Mouse (Mus musculus) megakaryocyte, adult 5-6 weeks (primary cell): ENCODE measurements at regions not wholly inside any gene's neighbourhood (a gene's known extent, or its start where the extent isn't known, plus 50 kb on each side); places are given as distances from the start of the nearest gene placed in this dataset.

ENCODE experiments used
- ATAC-seq: 2 replicates; pipeline ENCODE4 v1.8.0; 2016; ENCODE audit warnings: mild to moderate bottlenecking, inconsistent platforms; ENCODE audit not compliant: poor library complexity, severe bottlenecking

DNA sequence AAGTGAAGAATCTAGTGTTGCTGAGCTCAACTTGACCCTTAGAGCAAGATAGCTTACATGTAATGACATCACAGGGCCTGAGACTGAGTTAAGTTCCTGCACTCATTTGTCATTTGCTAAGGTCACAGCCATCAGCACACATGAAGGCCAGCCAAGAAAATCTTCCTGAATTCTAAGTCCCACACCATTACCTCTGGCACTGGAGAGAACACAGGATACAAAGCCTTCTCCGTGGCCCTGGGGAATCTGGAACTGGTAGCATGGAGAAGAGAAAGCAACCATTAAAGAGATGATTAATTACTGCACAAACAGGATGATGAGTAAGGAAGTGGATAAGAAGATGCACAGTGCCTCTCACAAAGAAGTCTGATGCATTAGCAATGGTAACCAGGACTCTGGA lies 232.0 kb downstream of the Wdr72 start:
- ATAC-seq = no peak

DNA sequence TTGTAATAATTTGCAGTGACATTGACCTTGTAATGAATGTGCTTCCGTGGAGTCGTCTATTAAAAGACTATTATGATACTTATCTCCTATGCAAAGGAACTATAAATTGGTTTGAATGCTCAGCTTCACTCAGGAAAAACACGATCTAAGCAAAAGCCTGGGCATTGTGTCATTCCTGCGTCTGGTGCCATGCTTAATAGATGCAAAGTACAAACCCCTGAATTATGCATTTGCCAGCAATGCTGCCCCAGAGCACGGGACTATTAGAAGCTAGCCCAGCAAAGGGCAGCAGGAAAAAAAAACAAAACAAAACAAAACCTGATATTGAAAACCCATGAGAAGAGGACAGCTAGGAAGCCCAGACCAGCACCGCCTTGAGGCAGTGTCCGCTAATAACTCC lies 234.9 kb downstream of the Wdr72 start:
- no peak for ATAC-seq

DNA sequence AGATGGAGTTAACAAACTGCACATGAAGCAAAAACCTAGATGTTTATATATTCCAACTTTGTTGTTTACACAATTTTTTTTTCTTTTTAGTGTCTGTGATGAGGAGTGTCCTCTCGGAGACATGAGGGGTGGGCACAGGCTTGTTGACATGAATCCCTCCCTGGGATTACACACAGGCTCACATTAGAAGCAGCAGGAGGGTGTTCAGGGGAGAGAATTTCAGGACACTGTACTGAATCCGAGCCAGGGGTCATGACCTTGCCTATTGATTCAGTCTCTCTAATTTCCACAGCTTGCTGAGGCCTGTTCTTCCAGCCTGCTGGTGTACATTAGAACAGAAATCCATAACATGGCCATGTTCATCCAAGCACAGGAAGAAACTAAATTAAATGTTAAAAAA lies 238.6 kb downstream of the Wdr72 start:
- ATAC-seq = no peak

DNA sequence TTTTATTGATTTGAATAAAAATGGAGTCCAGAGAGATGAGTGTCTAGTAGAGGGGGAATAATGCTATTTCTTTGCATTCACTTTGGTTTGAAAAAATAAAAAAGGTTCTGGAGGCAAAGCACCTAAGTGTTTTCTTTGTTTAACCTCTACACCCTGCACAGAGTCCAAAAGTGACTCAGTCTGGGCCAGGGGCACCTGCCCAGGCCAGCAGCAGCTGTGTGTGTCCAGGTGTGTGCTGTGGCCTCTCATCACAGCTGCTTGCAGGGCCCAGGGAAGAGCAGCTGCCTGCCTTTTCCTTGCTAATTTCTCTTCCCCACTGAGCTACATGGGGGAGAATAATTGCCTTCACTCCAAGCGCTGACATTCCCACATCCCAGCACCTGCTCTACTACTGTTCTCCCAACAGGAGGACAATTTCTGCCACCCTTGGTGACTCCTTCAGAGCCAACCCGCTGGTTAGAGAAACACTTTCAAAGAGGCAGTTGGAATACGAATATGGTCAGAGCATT lies 255.8 kb downstream of the Wdr72 start:
- ATAC-seq = no peak

DNA sequence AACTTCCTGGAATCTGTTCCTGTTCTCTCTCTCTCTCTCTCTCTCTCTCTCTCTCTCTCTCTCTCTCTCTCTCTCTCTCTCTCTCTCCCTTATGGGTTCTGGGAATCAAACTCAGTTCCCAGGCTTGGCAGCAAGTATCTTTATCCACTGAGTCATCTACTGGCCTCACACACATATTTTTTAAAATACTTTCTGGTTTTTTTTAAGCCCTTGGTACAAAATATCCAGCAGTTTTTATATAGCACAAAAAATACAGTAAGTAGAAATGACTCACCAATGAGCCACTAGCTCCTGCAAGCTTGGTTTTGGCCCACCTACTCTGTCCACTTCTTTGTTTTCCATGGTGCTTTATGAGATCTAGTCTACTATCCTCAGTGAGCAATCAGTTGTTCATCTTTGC lies 266.0 kb downstream of the Wdr72 start:
- ATAC-seq = no peak

DNA sequence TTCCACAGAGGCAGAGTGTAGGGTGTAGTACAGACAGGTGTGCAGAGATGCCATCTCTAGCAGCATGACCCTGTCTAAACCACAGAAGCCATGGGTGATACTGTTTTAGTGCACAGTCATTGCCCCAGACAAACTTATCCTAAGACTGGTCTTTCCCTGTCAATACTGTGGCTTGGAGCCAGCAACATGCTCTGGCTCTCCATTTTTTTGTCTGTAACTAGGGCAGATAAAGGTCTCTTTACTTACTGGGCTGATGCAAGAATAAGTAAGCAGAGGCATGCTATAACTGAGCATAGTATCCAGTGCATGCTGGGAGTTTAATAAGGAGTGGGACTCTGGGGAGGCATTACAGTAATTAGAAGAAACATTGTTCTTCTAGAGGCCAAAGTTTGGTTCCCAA lies 267.0 kb downstream of the Wdr72 start:
- no peak for ATAC-seq

DNA sequence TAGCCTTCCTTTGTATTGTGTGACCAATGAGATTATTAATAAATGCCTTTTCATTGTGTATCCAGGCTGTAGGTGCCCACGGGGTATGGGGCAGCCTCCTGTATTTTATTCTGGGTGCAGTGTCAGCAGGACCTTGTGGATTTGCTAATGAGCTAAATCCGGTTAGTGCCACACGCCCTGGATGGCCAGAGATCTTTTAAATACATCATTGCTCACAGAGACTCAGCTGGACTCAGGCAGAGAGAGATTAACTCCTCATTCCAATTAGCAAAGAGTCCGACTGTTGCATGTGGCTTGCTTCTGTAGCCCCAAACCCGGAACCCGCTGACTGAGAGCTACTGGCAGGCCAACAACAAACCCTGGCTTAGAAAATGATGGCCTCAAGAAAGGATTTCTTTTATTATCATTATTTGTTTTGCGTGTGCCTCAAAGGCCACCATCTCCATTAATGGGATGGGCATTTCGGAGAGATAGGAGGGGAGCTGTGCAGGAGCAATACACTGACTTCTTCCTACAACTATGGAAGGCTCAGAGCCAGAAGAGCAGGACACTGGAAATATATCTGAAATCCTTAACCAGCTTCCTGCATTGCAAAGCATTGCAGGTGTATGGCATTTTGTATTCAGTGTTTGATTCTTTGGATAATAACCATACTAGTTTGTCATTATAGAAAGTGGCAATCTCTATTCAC lies 274.2 kb downstream of the Wdr72 start:
- no peak for ATAC-seq

DNA sequence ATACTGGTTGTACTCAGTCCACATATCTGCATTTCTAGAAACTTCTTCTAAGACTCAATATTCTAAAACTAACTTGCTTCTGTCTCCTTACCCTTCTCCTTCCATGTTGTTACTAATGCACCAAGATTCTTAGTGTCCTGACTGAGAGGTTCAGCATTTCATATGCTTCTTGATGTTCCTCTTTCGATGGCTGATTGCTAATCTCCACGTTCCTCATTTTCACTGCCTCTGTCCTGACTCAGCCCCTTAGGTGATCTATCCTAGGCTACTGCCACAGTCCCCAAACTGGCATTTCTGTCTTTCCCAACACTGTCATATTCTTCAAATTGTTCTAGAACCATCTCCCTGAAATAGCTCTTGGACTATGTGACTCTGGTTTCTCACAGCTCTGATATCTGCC lies 315.4 kb downstream of the Wdr72 start:
- peak; percentile 89 for ATAC-seq

DNA sequence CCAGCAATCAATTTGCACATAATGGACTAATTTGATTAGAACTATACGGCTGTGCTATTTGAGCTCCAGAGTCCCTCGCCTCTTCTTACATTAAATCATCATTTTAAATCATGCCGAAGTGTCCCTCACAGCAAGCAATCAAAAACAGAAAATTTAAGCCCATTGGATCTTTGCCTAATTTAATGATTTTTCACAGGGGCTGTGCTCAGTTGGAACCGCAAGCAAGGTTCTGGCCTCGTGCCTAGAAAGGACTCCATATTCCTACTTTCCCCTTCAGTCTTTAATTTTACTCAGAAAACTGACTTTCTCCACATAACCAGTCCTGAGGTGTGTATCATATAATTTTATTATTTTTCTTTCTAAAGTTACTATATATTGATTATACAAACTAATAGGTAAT lies 339.8 kb downstream of the Wdr72 start:
- ATAC-seq = no peak

DNA sequence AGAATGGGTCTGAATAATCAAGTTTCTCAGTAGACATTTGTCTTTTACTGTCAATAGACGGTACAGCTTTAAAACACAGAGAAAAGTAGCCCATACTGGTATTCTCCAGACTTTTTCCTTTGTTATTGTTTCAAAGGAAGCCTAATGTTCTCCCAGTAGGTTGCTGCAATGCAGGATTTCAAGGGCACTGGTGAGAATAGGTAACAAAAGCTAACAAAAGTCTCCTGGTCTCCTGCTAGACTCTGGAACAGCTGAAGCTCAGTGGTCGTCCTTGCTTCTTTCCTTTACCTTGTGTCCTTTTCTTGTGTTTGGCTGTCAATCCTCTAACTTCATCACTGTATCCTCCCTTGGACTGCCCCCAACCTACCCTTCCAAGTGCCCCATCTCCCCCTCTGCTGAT lies 350.9 kb downstream of the Wdr72 start:
- ATAC-seq = no peak

DNA sequence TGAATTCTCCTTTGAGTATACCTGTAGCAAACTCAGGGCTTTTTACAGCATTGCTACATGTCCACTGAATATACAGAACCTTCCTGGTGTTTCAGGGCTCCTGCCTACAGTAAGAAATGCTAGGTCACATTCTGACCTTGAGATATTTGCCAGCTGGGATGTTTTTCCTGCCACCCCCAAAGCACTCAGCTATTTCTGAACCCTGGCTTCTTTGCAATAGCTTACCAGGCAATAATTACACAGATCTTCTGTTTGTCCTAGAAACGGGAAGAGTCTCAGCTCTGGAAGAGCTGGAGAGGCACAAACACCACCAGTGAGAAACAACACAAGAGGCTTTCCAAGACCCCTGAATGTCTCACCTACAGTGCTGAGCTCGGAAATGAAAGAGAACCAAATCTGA lies 366.7 kb downstream of the Wdr72 start:
- ATAC-seq = no peak

DNA sequence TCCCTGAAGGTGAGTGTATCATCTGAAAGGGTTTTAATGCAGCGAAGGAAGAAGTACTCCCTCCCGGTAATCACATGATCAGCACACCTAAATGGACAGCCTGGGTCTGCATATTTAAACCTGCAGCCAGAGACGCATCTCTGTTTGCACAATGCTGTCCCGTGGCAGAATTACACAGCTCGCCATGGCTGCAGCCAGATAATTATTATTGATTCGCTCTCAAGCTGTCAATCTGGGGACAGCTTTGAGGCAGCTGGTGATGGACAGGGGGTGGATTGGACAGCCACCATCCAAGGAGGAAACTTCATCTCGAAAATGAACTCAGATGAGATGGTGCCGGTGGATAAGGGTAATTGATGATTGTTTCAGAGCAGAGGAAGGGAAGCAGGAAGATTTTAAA lies 369.1 kb downstream of the Wdr72 start:
- no peak for ATAC-seq

DNA sequence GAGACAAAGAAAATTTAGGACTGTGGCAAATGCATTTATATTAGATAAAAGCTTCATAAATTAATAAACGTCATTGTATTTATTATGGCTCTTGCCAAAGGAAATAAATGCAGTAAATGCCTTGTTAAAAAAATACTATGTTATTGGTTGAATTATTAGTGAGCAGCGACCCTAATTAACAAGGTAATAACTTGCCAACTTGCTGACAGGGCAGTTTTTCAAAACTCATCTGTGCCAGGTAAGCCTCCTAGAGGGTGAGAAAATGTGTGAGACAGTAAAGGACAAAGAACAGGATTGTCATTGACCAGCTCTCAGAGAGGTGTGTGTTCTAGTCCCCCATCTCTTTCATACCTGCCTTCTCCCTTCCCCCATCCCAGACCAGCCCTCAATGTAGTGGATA lies 347.8 kb upstream of the Onecut1 start:
- ATAC-seq = no peak

DNA sequence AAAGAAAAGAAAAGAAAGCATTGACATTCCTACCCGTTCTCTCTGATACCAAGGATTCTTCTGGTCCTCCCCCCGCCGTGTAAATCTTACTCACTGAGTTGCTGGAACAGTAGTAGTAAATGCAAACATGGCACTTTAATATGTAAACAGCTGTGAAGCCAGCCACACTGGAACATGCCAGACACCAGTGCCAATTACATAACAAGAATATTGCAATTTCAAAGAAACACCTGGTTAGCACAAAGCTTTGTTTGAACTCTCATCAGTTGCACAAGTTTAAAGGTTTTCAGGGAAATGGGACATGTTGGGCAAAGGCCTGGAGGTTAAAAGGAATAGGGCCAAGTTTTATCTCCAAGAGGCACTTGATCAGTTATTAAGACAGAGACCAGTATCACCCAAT lies 333.2 kb upstream of the Onecut1 start:
- no peak for ATAC-seq

DNA sequence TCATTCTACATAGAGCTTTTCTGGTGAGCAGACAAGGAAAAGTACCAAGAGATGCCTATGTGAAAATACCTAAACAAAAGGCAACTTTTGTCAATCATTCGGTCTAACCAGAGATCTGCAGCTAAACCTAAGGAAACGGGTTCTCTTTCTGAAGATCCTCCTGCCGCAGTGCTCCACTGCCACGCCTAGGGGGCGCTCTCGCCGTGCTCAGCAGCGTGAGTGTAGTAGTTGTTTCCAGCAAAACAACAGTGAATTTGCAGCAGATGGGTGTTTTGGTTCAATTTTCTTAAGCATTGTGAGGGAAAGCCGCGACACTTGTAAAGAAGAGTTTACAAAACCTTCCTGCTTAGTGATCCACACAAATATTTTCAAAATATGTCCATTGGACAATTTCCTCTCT lies 331.4 kb upstream of the Onecut1 start:
- ATAC-seq = 0 out of 2 replicates have a peak, but pooled peaks have one; percentile 21

DNA sequence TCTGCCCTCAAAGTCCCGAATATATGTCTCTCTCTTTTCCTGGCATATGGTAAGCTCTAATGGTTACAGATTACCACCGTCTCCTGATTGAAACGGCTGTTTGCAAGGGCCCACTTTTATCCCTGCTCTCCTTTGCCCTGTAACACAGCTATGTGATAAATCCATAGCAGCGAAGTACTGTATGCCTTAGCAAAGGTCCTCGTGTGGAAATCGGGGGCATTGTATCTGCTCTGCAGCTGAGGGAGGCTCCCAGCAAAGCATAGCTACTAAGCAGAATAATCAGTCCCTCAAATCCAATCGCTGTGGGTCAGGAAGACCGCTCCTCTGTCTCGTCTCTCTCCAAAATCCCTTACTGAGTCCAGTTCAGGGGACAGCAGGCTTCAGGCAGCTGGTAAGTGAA lies 331.0 kb upstream of the Onecut1 start:
- ATAC-seq = no peak

DNA sequence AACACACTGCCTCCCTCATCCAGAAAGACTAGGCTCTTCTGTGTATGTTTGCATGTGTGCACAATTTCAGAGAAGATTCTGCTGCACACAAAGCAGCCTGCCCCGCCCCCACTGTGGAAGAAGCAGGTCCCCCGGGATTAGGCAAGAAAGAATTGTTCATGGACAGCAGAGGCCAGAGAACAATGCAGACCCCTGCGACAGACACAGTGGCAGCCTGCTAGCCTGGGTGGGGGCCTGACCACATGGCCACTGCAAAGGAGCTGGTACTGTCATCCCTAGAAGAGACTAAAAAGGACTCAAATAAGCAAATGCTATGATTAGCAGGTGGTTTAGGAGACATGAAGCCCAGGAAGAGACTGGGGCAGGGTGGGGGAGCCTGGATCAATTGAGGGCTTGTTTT lies 329.7 kb upstream of the Onecut1 start:
- no peak for ATAC-seq

DNA sequence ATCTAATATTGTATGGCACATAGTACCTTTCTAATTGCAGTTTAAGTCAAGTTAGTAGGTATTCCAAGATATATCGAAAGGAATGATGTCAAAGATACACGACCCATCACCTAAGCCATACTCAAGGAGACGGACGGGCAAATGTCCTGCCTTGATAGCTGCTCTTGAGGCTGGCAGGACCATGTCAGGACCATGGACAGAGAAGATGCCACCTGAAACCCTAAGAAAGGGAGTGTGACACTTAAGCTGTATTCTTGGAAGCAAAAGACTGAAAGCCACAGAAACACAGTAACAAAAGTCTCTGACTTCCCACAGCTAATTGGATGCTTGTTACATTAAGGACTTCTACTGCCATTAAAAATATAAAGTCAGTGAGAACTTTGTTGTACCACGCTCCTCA lies 326.7 kb upstream of the Onecut1 start:
- ATAC-seq = no peak

DNA sequence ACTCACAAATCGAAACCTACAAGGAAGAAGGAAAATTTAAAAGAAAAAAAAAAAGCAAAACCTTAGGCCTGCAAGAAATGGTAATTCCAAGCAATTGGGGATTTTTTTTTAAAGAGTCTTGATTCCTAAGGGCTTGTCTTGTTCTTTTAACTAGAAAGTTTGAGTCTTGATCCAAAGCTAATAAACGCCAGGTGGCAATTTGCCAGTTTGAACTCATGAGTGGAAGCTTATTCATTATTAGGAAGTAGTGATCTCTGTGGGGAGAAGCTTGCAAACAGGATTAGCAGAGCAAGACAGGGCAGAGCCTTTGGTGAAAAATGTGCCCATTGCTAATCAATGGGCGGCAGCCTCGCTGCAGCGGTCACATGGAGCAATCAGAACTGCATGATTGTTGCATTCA lies 305.6 kb upstream of the Onecut1 start:
- ATAC-seq = no peak

DNA sequence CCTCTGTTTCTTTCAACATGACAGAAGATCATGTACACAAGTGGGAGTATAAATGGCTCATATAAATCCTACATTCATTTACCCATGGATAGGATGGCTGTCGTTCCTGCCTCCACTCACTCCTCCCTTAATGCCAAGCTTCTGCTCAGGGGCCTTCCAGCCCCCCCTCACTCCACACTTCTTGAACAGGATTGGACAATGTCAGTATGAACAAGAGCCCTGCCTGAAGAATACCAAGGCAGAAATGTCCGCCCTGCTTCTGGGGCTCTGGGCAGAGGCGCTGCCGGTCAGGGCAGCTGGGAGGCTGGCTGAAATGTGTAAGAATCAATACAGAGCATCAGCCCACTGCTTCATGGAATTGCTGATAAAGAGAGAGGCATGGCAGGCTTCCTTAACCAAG lies 269.0 kb upstream of the Onecut1 start:
- no peak for ATAC-seq

DNA sequence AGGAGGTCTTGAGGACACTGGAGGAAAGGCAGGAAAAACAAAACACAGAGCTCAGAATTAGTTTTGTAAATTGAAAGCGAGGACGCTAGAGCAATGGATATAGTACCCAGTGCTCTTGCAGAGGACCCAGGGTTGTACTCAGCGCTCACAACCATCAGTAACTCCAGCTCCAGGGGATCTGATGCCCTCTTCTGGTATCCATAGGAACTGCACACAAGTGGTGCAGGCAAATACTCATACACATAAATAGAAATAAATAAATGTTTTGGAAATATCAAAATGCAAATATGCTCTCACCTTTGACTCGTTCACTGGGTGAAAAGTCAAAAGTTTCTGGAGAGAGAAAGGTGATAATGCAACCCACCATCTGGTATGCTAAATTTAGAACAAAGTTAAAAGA lies 267.8 kb upstream of the Onecut1 start:
- ATAC-seq = no peak

DNA sequence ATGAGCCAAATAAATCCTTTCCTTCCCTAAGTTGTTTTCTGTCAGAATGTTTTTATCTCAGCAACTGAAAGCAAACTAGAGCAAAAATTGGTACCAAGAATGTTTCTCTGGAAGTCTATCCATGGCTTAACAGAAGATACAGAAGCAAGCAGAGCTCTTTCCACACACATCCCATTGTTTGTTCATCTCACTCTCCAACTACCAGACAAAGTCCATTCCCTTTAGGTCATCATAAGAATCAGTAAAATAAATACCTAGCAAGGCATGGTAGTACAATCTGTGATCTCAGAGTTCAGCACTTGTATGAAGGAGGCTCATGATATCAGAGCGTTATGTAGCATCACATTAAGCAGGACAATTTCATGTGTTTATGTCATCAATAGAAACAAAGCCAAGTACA lies 257.3 kb upstream of the Onecut1 start:
- no peak for ATAC-seq

DNA sequence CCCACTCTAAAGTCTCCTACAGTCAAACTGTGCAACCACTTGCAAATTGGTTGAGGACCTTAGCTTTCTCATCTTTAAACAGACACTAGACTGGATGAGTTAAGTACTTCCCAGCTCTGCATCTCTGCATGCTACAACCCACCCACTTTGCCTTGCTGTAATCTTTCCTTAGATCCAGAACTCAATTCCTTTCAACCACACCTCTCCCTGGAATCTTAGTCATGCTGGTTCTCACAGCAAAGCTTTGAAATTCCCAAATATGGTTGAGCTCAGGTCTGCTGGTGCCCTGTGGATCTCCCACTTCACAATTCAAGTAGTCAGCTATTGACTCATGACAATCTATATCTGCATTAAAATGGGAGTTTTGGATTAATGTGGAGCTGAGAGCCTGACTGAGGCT lies 239.8 kb upstream of the Onecut1 start:
- ATAC-seq = no peak
